Mouse (Mus musculus) stomach, embryonic 16.5 days (tissue): ENCODE results near the gene Capn5. TPM values are rescaled to one million over a fixed set of nuclear protein-coding genes. Genes with fewer than 3 reads are reported as not detected.

Experiments
- ATAC-seq: fragments of 200-750 bp; cut with Nextera tagmentation; 2 replicates; pipeline ENCODE4 v1.8.0; 2017; ENCODE audit warnings: moderate number of reproducible peaks, moderate TSS enrichment; ENCODE audit not compliant: insufficient read depth, low FRiP score
- H3K27ac ChIP-seq: fragments of 300-500 bp; sonication (generic); 2 replicates; pipeline ENCODE4 v1.5.1; 2014; ENCODE audit warnings: low read length
- H3K27me3 ChIP-seq: fragments of 300-500 bp; sonication (generic); 2 replicates; pipeline ENCODE4 v1.6.1; 2014; ENCODE audit warnings: low read length, control low read depth, mixed read lengths; ENCODE audit not compliant: control insufficient read depth, insufficient read depth
- H3K36me3 ChIP-seq: fragments of 300-500 bp; sonication (generic); 2 replicates; pipeline ENCODE4 v1.6.1; 2014; ENCODE audit warnings: low read length; ENCODE audit not compliant: control insufficient read depth, insufficient read depth
- H3K4me1 ChIP-seq: fragments of 300-500 bp; sonication (generic); 2 replicates; pipeline ENCODE4 v1.6.1; 2014; ENCODE audit warnings: low read length, control low read depth, mixed read lengths; ENCODE audit not compliant: control insufficient read depth, insufficient read depth
- H3K4me2 ChIP-seq: fragments of 300-500 bp; sonication (generic); 2 replicates; pipeline ENCODE4 v1.6.1; 2014; ENCODE audit warnings: low read depth, low read length, mixed read lengths
- H3K4me3 ChIP-seq: fragments of 300-500 bp; sonication (generic); replicated peaks from 2 replicates; pipeline ENCODE4 v1.5.1; 2014; ENCODE audit warnings: mild to moderate bottlenecking, low read length
- H3K9ac ChIP-seq: fragments of 300-500 bp; sonication (generic); 2 replicates; pipeline ENCODE4 v1.6.1; 2014; ENCODE audit warnings: low read length
- H3K9me3 ChIP-seq: fragments of 300-500 bp; sonication (generic); replicated peaks from 2 replicates; pipeline ENCODE4 v1.6.1; 2016; ENCODE audit warnings: low read length, control low read depth; ENCODE audit not compliant: control insufficient read depth
- WGBS: fragments of 180-500 bp; shearing (Covaris S2); extraction: QIAGEN DNeasy Blood & Tissue Kit; methylation state at CpG from one replicate; pipeline ENCODE4 v1.1.7; 2014; 5-methylcytosine and 5-hydroxymethylcytosine counted together
- polyA plus RNA-seq: library from polyadenylated mRNA; unstranded; fragments of >200 nt; fragmentation: Nextera tagmentation; extraction: Ambion mirVana; gene quantifications from 2 replicates; pipeline ENCODE4 v1.2.1, GENCODE M21; 2015

Capn5 gene
- polyA plus RNA-seq, 1 experiment from 2014 or later, result 24.5 TPM

DNA sequence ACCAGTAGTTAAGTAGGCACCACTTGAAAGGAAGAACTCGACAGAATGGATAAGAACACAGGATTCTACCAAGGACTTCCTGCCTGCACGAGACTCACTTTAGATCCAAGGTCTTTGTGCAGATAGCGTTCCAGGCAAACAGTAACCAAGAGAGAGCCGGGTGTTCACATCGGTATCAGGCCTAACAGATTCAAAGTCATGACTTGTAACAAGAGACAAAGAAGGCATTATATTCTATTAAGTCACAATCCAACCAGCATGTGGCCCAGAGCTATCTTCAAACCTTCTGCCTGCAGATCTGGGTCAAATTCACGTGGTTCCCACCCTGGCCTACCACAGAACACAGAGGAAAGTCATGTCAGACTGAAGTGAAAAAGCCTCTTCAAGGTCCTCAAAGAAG is 63.4 kb downstream of the Capn5 start:
- Histone ChIP-seq H3K4me3 (no peak overlapping the region), H3K27me3 (peaks cover 12% of the 10 kb centered on the region; the same call in 1 of the 2 replicates), H3K9me3 (no peaks in the 10 kb centered on the region), H3K9ac (no peak overlapping the region), H3K4me1 (peaks cover 9% of the 10 kb centered on the region; the same call in 1 of the 2 replicates), H3K27ac (no peak overlapping the region), H3K4me2 (no peak overlapping the region), H3K36me3 (no peaks in the 10 kb centered on the region)
- WGBS, result 57% methylated on average over 6 of the region's 6 CpGs
- no peak for ATAC-seq

DNA sequence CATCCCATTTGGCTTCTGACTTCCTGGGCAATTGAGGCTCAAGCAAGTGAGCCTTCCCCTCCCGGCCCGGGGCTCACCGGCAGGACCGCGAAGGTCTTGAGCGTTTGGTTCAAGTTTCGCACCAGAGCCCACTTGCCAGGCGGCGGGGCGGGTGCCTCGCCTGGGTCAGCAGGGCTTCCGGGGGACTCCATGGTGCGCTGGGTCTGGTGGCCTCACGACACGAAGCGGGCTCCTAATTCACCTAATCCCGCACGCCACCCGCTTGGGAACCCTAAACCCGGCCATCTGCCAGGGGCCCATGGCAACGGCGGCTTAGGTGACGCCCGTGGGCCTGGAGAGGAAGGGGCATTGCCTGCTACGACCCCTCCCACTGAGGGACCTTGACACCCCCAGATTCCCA is 66.8 kb downstream of the Capn5 start:
- peak overlapping the region; percentile 59; the same call in 1 of the 2 replicates for H3K9ac ChIP-seq
- H3K4me1 ChIP-seq, result peaks cover 3% of the 10 kb centered on the region; the same call in 1 of the 2 replicates
- H3K9me3 ChIP-seq, result no peaks in the 10 kb centered on the region
- H3K4me3 ChIP-seq, result peak overlapping the region; percentile 32
- ATAC-seq, result no peak
- peak overlapping the region; percentile 50 for H3K4me2 ChIP-seq
- H3K27ac ChIP-seq, result no peak overlapping the region
- H3K36me3 ChIP-seq, result no peaks in the 10 kb centered on the region
- WGBS, result 9% methylated on average over 25 of the region's 25 CpGs
- peaks cover 12% of the 10 kb centered on the region; the same call in 1 of the 2 replicates for H3K27me3 ChIP-seq

DNA sequence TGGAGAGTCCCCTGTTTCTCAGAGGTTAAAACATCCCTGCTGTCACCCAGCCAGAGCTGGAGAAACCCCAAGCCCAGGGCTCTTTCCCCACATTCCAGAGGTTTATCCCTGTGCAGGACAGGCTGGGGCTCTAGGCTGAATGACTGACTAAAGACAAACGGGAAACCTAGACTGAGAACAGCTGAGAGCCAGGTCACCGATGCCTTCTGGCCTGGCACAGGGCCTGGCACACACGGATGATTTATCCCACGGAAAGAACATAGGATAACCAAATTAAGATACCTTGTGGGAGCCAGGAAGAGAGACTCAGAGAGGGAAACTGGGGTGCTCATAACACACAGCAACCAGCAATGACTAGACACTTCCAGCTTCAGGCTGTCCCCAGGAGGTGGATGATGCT is 68.3 kb downstream of the Capn5 start:
- H3K9me3 ChIP-seq, result no peaks in the 10 kb centered on the region
- H3K4me1 ChIP-seq, result peaks cover 3% of the 10 kb centered on the region; the same call in 1 of the 2 replicates
- no peak overlapping the region for H3K27ac ChIP-seq
- H3K36me3 ChIP-seq, result no peaks in the 10 kb centered on the region
- no peak overlapping the region for H3K4me3 ChIP-seq
- H3K9ac ChIP-seq, result no peak overlapping the region; the same call in 1 of the 2 replicates
- peaks cover 12% of the 10 kb centered on the region; the same call in 1 of the 2 replicates for H3K27me3 ChIP-seq
- ATAC-seq, result no peak
- 65% methylated on average over 4 of the region's 4 CpGs for WGBS
- H3K4me2 ChIP-seq, result no peak overlapping the region

DNA sequence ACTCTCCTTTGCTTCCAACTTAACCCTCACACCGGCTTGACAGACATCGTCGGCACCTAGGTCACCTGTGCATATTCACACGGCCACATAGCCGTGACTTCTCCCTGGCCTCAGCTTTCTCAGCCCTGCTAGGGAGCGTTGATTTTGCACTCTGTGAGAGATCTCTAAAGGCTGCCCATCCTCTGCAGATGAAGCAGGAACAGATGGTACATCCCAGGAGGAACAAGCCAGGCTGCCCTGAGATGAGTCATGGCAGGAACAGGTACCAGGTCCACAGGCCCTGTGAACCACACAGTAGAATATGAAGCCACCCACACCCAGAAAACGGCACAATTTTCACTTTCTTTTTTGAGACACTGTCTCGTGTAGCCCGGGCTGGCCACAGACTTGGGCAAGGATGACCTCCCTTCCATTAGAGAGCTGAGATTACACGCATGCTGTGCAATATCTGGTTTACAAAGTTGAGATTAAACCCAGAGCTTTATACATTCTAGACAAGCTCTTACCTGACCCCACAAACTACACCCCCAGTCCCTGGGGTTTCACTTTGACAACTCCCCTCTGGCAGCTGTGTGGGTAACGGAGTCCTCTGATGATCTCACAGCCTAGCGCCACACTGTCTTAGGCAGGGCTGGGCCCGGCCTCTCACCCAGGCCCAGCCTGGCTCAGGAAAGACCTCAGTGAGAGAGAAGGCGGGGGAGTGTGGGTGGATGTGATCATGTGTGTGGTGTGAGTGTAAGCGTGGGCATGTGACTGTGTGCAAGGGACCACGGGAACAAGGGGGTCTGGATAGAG is 69.2 kb downstream of the Capn5 start:
- H3K4me1 ChIP-seq, result peaks cover 3% of the 10 kb centered on the region; the same call in 1 of the 2 replicates
- H3K36me3 ChIP-seq, result no peaks in the 10 kb centered on the region
- H3K4me2 ChIP-seq, result no peak overlapping the region
- H3K27ac ChIP-seq, result no peak overlapping the region
- H3K9me3 ChIP-seq, result no peaks in the 10 kb centered on the region
- peaks cover 12% of the 10 kb centered on the region; the same call in 1 of the 2 replicates for H3K27me3 ChIP-seq
- no peak for ATAC-seq
- H3K4me3 ChIP-seq, result no peak overlapping the region
- H3K9ac ChIP-seq, result no peak overlapping the region; the same call in 1 of the 2 replicates
- WGBS, result 79% methylated on average over 16 of the region's 16 CpGs

DNA sequence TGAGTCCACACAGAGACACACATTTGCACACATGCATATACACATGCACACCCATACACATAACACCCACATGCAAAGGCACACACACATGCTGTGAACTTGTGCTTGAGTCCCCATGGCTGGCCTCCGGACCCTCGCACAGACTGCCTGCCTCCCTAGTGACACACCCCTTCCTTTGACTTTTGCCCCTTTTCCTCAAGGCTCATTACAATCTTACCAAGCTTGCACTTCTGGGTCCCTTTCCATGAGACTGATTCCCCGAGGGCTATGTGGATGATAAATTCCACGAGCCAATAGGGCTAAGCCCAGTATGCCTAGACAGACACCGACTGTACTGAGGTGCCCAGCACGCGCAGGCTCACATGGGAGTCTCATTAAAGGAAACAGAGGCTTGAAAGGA is 71.8 kb downstream of the Capn5 start:
- WGBS, result 76% methylated on average over 7 of the region's 7 CpGs
- H3K4me3 ChIP-seq, result no peak overlapping the region
- no peak overlapping the region for H3K27ac ChIP-seq
- no peak for ATAC-seq
- H3K4me2 ChIP-seq, result no peak overlapping the region
- peaks cover 7% of the 10 kb centered on the region; the same call in 1 of the 2 replicates for H3K27me3 ChIP-seq
- H3K4me1 ChIP-seq, result peaks cover 2% of the 10 kb centered on the region; the same call in 1 of the 2 replicates
- no peak overlapping the region for H3K9ac ChIP-seq
- no peaks in the 10 kb centered on the region for H3K36me3 ChIP-seq
- H3K9me3 ChIP-seq, result no peaks in the 10 kb centered on the region

DNA sequence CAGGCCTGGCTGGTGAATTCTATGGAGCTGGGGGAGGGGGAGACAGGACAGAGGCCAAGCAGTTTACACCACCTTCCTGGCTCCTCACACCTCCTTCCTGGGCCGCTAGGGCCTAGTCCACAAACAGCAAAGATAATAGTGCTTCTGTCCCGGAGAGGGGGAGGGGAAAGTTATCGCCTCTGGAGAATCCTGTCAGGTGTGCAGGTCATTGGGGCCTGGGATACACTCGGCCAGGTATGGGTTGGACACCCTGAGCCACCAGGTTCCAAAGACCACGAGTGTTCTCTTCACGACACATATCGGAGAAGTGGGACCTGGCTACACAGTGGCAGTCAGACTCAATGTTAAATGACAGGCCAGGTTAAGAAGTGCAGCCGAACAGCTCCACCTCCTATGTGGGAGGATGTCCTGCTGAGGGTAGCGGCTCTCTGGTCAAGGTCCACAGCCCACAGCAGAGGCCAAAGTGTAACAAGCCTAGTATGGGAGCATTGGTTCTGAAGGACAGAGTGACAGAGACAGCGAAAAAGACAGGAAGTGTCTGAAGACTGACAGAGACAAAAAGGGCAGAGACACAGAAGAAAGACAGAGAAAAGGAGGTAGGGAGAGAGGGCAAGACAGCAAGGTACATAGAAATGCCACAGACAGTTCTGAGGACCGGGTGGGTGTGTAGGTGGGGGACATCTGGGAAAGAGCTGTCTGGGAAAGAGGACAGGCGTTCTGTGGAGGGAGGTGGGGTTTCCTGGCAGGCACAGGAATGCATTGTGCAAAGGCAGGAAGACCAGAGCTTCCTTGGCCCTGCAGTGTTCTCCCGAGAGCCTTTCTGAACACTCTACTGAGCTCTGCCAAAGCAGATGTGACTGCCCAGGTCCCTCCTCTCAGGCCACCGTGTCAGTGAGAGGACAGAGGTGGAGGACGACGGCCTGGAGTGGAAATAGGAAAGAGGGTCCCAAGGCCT is 73.3 kb downstream of the Capn5 start:
- H3K4me1 ChIP-seq, result no peaks in the 10 kb centered on the region
- peak overlapping the region; percentile 40 for H3K9ac ChIP-seq
- peak; percentile 15; the same call in 1 of the 2 replicates for ATAC-seq
- H3K27me3 ChIP-seq, result no peaks in the 10 kb centered on the region
- H3K4me2 ChIP-seq, result no peak overlapping the region
- H3K9me3 ChIP-seq, result no peaks in the 10 kb centered on the region
- peak overlapping the region; percentile 3; the same call in 1 of the 2 replicates for H3K27ac ChIP-seq
- no peaks in the 10 kb centered on the region for H3K36me3 ChIP-seq
- H3K4me3 ChIP-seq, result no peak overlapping the region
- 50% methylated on average over 16 of the region's 16 CpGs for WGBS

DNA sequence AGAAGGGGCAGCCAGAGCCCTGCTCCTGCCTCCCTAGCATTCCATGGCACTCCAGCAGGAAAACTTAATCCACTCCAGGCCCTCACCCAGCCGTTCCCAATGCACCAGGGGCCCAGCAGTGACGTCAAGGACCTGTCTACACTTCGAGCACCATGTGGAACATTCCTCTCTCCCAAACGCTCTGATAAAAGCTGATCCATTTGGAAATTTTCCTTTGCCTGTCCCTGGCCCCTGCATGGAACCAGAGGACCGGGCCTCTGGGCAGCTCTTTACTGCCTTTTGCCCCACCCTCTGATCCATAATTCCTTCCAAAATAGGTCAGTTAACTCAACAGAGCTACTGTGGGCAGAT is 74.2 kb downstream of the Capn5 start:
- 73% methylated on average over 5 of the region's 5 CpGs for WGBS
- Histone ChIP-seq H3K9me3 (no peaks in the 10 kb centered on the region), H3K36me3 (no peaks in the 10 kb centered on the region), H3K4me3 (no peak overlapping the region), H3K4me2 (no peak overlapping the region), H3K9ac (0 out of 2 replicates have a peak overlapping the region, but pooled peaks have one; percentile 40), H3K27me3 (no peaks in the 10 kb centered on the region), H3K4me1 (no peaks in the 10 kb centered on the region), H3K27ac (peak overlapping the region; percentile 3; the same call in 1 of the 2 replicates)
- no peak; the same call in 1 of the 2 replicates for ATAC-seq

DNA sequence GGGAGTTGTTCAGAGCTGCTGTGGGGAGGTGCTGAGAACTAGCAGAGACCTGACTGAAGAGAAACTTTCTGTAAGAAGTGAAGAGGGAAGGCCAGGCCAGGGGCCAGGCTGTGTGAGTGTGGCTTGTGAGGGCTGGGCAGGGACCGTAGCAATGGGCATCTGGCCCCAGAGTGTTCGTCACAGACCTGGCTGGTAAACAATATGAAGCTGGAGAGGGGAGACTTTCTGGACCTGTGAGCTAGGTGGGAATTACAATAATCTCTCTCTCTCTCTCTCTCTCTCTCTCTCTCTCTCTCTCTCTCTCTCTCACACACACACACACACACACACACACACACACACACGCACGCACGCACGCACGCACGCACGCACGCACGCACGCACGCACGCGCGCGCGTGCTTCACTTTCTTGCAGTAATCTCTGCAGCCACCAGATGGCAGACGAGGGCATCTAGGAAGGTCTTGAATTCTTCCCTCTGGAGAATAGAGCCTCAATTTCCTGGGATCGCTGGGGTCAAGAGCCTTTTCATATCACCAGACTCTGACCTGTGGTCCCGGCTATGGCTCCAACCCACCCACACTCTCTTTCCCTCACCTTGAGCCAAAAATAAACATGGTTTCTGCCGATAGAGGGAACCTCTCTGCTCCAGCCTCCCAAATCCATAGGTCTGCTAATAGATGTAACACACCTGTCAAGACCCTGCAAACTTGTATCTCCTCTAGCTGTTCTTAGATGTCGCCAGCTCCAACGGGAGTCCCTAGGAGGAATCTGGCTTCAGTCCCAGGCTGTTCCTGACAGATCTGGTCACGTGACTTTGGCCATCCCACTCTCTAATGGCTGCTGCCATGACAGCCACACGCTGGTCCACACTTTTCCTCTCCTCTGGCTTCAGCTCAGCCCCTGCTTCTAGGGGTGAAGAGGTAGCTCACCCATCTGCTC is 74.8 kb downstream of the Capn5 start:
- Histone ChIP-seq H3K9me3 (no peaks in the 10 kb centered on the region), H3K36me3 (no peaks in the 10 kb centered on the region), H3K4me2 (peak overlapping the region; percentile 54), H3K27me3 (no peaks in the 10 kb centered on the region), H3K9ac (peak overlapping the region; percentile 67), H3K4me3 (peak overlapping the region; percentile 36), H3K4me1 (no peaks in the 10 kb centered on the region), H3K27ac (peak overlapping the region; percentile 62)
- 13% methylated on average over 26 of the region's 26 CpGs for WGBS
- peak; percentile 23 for ATAC-seq
